Mouse (Mus musculus) midbrain, embryonic 10.5 days (tissue): ENCODE results near the gene Slc25a34. TPM values are rescaled to one million over a fixed set of nuclear protein-coding genes. Genes with fewer than 3 reads are reported as not detected.

Experiments used
- DNase-seq: peaks from one replicate; pipeline ENCODE4 v3.0.0-alpha.2; 2017; ENCODE audit warnings: low spot score
- H3K27ac ChIP-seq: fragments of 300-500 bp; sonication (generic); replicated peaks from 2 replicates; pipeline ENCODE4 v1.5.1; 2016; ENCODE audit warnings: mild to moderate bottlenecking
- H3K27me3 ChIP-seq: fragments of 300-500 bp; sonication (generic); 2 replicates; pipeline ENCODE4 v1.6.1; 2016; ENCODE audit warnings: low read depth, mild to moderate bottlenecking; ENCODE audit not compliant: poor library complexity, severe bottlenecking
- H3K36me3 ChIP-seq: fragments of 300-500 bp; sonication (generic); 2 replicates; pipeline ENCODE4 v1.6.1; 2016; ENCODE audit warnings: mild to moderate bottlenecking, moderate library complexity
- H3K4me1 ChIP-seq: fragments of 300-500 bp; sonication (generic); 2 replicates; pipeline ENCODE4 v1.6.1; 2016
- H3K4me3 ChIP-seq: fragments of 300-500 bp; sonication (generic); 2 replicates; pipeline ENCODE4 v1.5.1; 2016; ENCODE audit warnings: mild to moderate bottlenecking, moderate library complexity
- H3K9me3 ChIP-seq: fragments of 300-500 bp; sonication (generic); replicated peaks from 2 replicates; pipeline ENCODE4 v1.6.1; 2016; ENCODE audit warnings: mild to moderate bottlenecking
- WGBS: fragments of 180-500 bp; shearing (Covaris S2); methylation state at CpG from one replicate; pipeline ENCODE4 v1.1.7; 2016; 5-methylcytosine and 5-hydroxymethylcytosine counted together
- polyA plus RNA-seq: library from polyadenylated mRNA; unstranded; fragments of >200 nt; fragmentation: Nextera tagmentation; extraction: Ambion mirVana; gene quantifications from 2 replicates; pipeline ENCODE4 v1.2.1, GENCODE M21; 2016

Gene Slc25a34
- polyA plus RNA-seq, 1 experiment from 2014 or later: 0.05 TPM

DNA sequence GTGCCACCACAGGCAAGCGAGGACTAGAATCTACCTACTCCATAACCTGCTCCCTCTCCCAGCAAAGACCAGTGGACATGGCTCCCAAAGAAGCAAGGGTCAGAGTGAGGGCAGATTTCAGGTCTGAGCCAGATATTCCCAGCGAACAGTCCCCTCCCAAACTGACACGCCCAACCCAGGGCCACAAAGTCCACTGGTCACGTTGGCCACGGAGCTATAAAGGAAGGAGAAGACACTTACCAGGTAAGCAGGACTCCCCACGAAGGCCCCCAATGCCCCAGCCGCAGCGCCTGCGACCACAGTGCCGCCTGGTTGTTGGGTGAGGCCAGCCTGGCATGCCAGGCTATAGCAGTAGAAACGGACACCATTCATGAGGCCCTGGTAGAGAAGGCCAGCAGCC, 584 bp downstream of the Slc25a34 start:
- peaks cover 20% of the 10 kb centered on the region for H3K4me1 ChIP-seq
- 89% methylated on average over 11 of the region's 11 CpGs for WGBS

DNA sequence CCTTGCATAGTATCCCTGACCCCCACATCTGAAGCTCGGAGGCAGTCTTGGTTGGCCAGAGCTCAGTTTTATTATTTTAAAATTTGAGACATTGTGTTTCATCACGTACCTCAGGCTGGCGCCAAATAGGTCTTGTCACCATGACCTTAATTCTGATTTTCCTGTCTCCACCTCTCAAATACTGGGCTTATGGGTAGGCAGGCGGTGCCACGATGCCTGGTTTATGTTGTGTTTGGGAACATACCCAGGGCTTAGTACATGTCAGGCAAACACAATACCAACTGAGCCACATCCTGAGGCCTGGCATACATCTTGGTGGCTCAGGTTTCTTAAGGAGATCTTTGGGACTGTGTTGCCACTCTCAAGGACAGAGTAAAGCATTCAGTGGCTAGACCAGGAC, 1.0 kb downstream of the Slc25a34 start:
- Histone ChIP-seq H3K4me1 (peaks cover 24% of the 10 kb centered on the region), H3K27me3 (peaks cover 7% of the 10 kb centered on the region), H3K9me3 (no peaks in the 10 kb centered on the region), H3K27ac (no peak overlapping the region), H3K36me3 (peaks cover 28% of the 10 kb centered on the region), H3K4me3 (no peak overlapping the region)
- WGBS: 90% methylated on average over 5 of the region's 5 CpGs
- no peak for DNase-seq

More for the DNA sequence above, 584 bp downstream of the Slc25a34 start:
- no peak for DNase-seq
- Histone ChIP-seq H3K27me3 (peaks cover 2% of the 10 kb centered on the region), H3K4me3 (no peak overlapping the region), H3K9me3 (no peaks in the 10 kb centered on the region), H3K27ac (peak overlapping the region; percentile 43; the same call in 1 of the 2 replicates), H3K36me3 (peaks cover 32% of the 10 kb centered on the region)

DNA sequence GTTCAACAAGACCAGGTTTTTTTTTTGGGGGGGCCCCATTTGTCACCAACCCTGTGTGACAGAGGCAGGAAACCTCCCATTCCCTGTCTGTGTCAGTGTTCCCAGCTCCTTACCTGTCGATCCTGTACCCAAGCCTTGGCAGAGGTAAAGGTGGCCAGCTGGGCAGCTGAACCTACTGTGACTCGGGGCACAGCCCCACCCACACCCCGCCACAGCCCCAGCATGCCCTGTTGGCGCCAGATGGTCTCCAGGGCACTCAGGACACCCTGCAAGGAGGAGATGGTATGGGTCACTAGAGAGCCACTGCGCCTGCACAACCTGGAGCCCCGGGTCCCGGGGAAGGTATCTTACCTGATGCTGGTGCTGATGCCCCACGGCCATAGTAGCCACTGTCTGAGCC, 1.5 kb downstream of the Slc25a34 start:
- Histone ChIP-seq H3K36me3 (peaks cover 23% of the 10 kb centered on the region), H3K4me3 (no peak overlapping the region), H3K4me1 (peaks cover 29% of the 10 kb centered on the region), H3K27ac (no peak overlapping the region), H3K27me3 (peaks cover 10% of the 10 kb centered on the region), H3K9me3 (no peaks in the 10 kb centered on the region)
- DNase-seq: no peak
- WGBS: 85% methylated on average over 8 of the region's 8 CpGs

DNA sequence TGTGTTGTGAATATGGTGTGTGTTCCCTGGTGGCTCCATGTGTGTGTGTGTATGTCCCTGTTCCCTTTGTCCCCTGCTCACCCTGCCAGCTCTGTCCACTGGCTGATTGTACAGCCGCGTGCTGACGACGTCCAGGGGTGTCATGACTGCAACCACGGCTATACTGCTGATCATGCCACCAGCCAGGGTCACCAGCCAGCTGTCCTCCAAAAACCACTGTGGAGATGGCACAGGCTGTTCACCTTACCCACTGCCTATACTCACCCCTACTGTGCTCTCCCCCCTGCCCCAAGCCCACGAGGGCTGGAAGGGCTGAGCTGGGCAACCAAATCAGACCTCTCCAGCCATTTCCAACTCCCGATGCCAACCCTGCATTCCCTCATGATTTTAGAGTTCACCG, 2.3 kb downstream of the Slc25a34 start:
- Histone ChIP-seq H3K4me3 (no peak overlapping the region), H3K4me1 (peaks cover 32% of the 10 kb centered on the region), H3K27me3 (peaks cover 18% of the 10 kb centered on the region), H3K27ac (no peak overlapping the region), H3K9me3 (no peaks in the 10 kb centered on the region), H3K36me3 (peaks cover 15% of the 10 kb centered on the region)
- 83% methylated on average over 8 of the region's 8 CpGs for WGBS
- DNase-seq: no peak

DNA sequence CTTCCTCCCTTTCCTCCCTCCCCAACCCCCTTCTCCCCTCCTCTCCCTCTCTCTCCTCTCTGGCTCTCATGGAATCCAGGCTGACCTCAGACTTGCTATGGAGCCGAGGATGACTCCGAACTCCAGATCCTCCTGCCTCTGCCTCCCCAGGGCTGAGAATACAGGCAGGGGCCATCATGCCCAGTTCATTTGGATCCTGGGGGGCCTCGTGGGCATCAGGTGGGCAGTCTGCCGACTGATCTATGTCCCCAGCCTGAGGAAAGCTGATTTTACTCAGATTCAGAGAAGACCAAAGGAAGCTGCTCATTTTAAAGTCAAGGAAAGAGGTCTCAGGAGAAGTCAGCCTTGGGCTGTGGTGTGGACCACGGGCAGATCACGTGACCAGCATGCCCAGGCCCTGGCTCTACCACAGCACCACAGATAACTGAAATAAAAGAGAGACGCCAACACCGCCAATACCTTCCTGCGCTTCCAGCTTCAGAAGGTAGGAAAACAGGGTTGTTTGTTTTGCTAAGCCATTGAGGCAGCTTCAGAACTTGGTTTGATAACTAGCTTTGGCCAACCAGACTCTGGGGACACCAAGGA, 4.2 kb downstream of the Slc25a34 start:
- Histone ChIP-seq H3K4me3 (no peak overlapping the region), H3K9me3 (no peaks in the 10 kb centered on the region), H3K27me3 (peaks cover 22% of the 10 kb centered on the region), H3K4me1 (peaks cover 40% of the 10 kb centered on the region), H3K27ac (0 out of 2 replicates have a peak overlapping the region, but pooled peaks have one; percentile 1), H3K36me3 (no peaks in the 10 kb centered on the region)
- 82% methylated on average over 9 of the region's 9 CpGs for WGBS
- no peak for DNase-seq

DNA sequence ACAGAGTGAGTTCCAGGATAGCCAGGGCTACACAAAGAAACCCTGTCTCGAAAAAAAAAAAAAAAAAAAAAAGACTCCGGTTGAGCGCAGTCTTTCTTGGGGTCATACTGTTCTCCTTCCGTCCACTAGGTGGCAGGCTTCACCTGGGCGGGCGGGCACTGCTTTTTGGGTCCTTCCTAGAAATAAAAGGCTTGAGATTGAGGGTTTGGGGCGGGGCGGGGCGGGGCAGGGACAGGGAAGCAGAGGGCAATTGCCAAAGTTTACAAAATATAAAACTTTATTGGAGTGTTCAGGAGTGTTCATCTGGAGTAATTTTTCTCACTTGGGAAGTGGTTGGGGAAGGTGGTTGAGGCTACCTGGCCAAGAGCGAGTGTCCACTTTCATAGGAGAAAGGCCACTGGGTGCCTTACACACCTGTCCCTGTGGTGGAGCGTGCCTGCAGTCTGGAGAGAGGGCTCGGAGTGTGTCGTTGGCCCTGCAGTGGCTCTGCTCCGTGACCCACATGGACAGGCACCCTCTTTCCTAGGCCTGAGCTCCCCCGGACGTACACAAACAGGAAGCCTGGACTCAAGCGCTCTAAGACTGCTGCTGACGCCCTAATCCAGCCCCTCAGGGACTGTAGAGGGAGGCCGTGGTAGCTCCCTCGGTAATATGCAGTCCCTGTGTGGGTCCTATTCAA, 4.9 kb downstream of the Slc25a34 start, which contains the start of gene Tmem82:
Gene Tmem82 (minus strand): TSS at position 69 of the 679 bp plus-strand sequence.
- peak; percentile 64 for DNase-seq
- H3K27ac ChIP-seq: peak within 1 kb of the TSS; percentile 76
- WGBS: 32% methylated on average over 20 of the region's 20 CpGs
- H3K36me3 ChIP-seq: no peaks in the 10 kb centered on the region
- H3K4me3 ChIP-seq: peak within 1 kb of the TSS; percentile 51
- H3K4me1 ChIP-seq: peaks cover 42% of the 10 kb centered on the region
- peaks cover 22% of the 10 kb centered on the region for H3K27me3 ChIP-seq
- H3K9me3 ChIP-seq: no peaks in the 10 kb centered on the region

DNA sequence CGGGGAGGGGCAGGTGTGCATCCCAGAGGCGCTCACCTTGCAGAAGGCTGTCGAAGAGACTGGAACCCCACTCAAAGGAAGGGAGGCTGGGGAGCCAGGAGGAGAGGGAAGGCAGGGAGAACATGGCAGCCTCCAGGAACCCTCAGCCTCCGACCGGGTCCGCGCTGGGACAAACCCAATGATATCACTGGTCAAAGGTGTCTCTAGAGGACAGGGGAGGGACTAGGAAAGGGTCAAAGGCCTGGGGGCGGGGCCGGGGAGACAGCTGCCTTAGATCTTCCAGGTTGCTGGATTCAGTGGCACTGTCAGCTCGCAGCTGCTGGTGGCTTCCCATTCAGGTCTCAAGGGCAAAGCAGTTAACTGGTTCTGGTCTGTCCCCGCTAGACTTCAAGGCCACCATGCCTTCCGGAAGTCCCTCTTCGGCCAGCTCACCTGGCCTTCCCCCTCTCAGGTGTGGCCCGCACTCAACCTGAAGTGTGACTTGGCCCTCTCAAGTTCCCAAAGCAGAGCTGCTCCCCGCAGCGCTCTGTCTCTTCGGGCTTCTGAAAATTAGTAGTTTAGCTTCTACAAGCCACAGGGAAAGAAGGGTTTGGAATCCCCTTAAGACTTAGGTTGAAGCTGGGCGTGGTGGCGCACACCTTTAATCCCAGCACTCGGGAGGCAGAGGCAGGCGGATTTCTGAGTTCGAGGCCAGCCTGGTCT, 5.6 kb downstream of the Slc25a34 start:
- H3K36me3 ChIP-seq: no peaks in the 10 kb centered on the region
- WGBS: 11% methylated on average over 22 of the region's 22 CpGs
- peak overlapping the region; percentile 51 for H3K4me3 ChIP-seq
- no peaks in the 10 kb centered on the region for H3K9me3 ChIP-seq
- peak overlapping the region; percentile 76 for H3K27ac ChIP-seq
- peak; percentile 47 for DNase-seq
- peaks cover 38% of the 10 kb centered on the region for H3K4me1 ChIP-seq
- peaks cover 22% of the 10 kb centered on the region for H3K27me3 ChIP-seq

DNA sequence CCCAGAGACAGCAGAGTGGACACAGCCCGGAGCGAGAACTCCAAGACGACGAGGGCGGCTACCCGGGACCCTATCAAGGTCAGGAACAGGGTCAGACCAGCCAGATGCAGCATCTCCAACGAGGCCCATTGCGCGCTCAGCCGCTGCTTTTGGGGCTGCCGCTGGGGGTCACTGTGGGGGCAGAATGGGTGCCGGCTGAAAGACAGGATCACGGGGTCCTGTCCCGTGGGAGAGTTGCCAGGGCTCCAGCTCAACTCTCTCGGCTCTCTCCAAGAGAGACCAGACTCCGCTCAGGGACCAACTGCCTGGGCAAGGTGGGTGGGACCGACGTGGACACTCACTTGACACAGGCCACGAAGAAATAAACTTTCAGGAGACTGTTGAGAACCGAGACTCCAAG, 6.3 kb downstream of the Slc25a34 start:
- peak; percentile 76 for DNase-seq
- Histone ChIP-seq H3K4me1 (peaks cover 38% of the 10 kb centered on the region), H3K4me3 (peak overlapping the region; percentile 51), H3K27ac (peak overlapping the region; percentile 76), H3K9me3 (no peaks in the 10 kb centered on the region), H3K36me3 (no peaks in the 10 kb centered on the region), H3K27me3 (peaks cover 22% of the 10 kb centered on the region)
- WGBS: 5% methylated on average over 20 of the region's 20 CpGs

DNA sequence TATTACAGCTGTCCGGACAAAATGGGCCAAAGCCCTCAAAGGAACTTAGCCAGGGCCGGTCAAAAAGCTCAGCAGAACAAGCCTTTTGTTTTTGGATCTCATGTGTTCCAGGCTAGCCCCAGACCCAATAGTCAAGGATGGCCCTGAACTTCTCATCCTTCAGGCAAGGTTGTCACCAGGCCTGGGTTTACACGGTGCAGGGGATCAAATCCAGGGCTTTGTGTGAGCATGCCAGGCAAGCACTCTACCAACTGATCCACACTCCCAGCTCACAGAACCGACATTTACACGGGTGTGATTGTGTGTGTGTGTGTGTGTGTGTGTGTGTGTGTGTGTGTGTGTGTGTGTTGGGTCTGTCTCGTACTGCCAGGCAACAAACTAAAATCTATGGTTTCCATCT, 6.8 kb downstream of the Slc25a34 start:
- DNase-seq: no peak
- H3K9me3 ChIP-seq: no peaks in the 10 kb centered on the region
- H3K36me3 ChIP-seq: no peaks in the 10 kb centered on the region
- 0 out of 2 replicates have a peak overlapping the region, but pooled peaks have one; percentile 51 for H3K4me3 ChIP-seq
- peak overlapping the region; percentile 76 for H3K27ac ChIP-seq
- 77% methylated on average over 6 of the region's 6 CpGs for WGBS
- H3K27me3 ChIP-seq: peaks cover 22% of the 10 kb centered on the region
- H3K4me1 ChIP-seq: peaks cover 38% of the 10 kb centered on the region

DNA sequence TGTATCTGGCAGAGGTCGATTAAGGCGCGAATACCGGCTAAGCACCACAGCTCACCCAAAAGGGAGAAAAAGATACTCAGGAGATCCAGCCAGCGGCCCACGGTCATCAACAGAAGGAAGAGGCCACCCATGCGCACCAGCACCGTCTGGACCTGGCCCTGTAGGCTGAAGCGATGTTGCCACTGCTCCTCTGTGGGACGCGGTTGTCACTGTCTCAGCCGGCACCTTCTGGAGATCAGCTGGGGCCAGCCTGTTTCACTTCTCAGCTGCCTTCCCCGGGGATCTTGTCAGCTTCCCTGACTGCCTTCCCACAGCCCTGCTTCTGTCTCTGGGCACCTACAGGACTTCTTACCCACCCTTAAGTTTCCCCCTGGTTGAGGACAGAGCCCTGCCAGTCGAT, 8.7 kb downstream of the Slc25a34 start:
- DNase-seq: no peak
- 86% methylated on average over 14 of the region's 14 CpGs for WGBS
- Histone ChIP-seq H3K27ac (no peak overlapping the region), H3K4me3 (no peak overlapping the region), H3K4me1 (peaks cover 38% of the 10 kb centered on the region), H3K36me3 (no peaks in the 10 kb centered on the region), H3K27me3 (peaks cover 22% of the 10 kb centered on the region), H3K9me3 (no peaks in the 10 kb centered on the region)

DNA sequence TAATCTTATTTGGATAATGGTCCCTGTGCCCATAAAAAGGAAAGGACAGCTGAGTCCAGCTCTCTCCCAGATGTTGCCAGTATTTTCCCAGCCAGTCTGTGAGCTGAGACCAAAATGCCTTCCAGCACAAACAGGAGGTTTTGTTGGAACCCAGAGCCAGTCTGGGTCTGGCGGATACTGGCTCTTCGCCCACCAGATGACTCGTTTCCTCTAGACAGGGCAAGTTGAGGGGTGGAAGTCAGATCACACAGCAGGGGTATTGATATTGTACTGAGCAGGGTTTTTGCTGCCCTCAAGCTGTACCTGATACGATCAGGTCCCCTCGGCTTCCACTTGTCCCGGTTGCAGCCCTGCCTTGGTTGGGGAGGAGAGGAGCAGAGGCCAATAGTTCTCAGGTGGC, 14.1 kb downstream of the Slc25a34 start:
- Histone ChIP-seq H3K27ac (no peak overlapping the region), H3K4me3 (no peak overlapping the region), H3K4me1 (peaks cover 11% of the 10 kb centered on the region), H3K36me3 (no peaks in the 10 kb centered on the region), H3K9me3 (no peaks in the 10 kb centered on the region), H3K27me3 (no peaks in the 10 kb centered on the region)
- DNase-seq: no peak
- WGBS: 91% methylated on average over 6 of the region's 6 CpGs

DNA sequence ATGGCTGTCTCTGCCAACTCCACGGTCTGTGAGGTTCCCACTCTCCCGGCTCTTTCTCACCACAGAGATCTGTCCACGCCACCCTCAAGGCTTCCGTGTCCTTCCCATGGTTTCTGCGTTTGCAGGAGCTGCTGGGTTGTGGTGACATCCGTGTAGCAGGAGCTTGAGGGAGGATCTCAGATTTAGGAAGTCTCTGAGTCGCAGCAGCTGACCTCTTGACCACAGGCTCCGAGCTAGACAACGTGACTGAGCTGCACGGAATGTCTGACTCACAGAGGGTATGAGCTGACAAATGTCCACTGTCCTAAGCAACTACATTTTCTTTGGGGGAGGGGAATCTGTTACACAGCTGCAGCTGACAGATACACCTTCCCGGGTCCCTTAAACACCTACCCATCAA, 17.8 kb downstream of the Slc25a34 start, which contains the start of gene Fblim1:
Gene Fblim1 (minus strand): TSS at position 236 of the 400 bp plus-strand sequence.
- 80% methylated on average over 11 of the region's 11 CpGs for WGBS
- no peak within 1 kb of the TSS for H3K4me3 ChIP-seq
- no peak within 1 kb of the TSS for H3K27ac ChIP-seq
- H3K4me1 ChIP-seq: peaks cover 12% of the 10 kb centered on the region
- H3K9me3 ChIP-seq: no peaks in the 10 kb centered on the region
- H3K36me3 ChIP-seq: no peaks in the 10 kb centered on the region
- DNase-seq: no peak
- peaks cover 10% of the 10 kb centered on the region for H3K27me3 ChIP-seq

DNA sequence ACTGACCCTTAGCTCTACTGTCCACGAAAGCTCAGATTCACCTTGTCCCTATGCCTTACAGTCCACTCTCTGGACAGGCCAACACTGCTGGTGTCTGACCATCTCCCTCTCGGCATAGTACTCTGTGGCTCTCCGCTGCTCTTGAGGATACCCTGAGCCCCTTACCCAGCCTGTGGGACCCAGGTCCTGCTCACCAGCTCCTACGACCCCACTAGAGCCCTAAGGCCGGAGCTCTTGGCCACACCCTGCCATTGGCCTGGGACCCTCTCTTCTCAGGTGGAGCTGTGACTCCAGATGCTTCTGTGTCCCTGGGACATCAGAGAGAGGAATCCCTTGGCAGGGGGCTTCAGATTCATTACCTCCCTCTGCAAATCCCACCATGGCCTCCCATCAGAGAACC, 18.2 kb downstream of the Slc25a34 start:
- H3K4me3 ChIP-seq: no peak overlapping the region
- H3K36me3 ChIP-seq: no peaks in the 10 kb centered on the region
- no peak for DNase-seq
- peaks cover 14% of the 10 kb centered on the region for H3K27me3 ChIP-seq
- no peak overlapping the region for H3K27ac ChIP-seq
- 87% methylated on average over 5 of the region's 5 CpGs for WGBS
- H3K4me1 ChIP-seq: peaks cover 15% of the 10 kb centered on the region
- no peaks in the 10 kb centered on the region for H3K9me3 ChIP-seq
